ENCODE assay signal across 9 mouse cellular contexts in the genomic region with DNA sequence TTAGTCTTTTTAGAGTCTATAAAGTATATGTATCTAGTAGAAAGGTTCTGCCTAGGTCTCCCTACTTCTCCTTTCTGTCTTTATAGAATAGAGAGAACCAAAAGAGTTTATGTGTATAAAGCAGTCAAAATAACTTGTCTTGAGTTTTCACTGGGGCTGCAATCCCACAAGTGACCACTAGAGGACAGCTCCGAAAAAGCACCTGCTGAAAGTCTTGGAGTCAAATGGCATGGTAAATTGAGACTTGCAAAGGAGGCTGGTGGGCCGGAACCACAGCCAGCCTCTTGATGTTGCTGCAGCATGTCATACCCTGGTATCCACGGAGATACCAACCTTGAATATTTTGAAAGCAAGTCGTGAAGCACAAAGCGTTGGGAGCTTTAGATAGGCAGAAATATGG. TPM values are rescaled to one million over a fixed set of nuclear protein-coding genes. Genes with fewer than 3 reads are reported as not detected.
DNase-seq lines count a peak whose midpoint lies in the region; TF ChIP-seq lines count a peak whose summit lies in the region.
"Had no signal": no experiment of that assay in that cellular context is flagged by ENCODE, and none has a peak within 500 bp of the region (broad histone marks: within the 10 kb centered on the region; RNA-seq: fewer than 3 reads in every experiment).

No protein-coding gene starts in this region.

- intact Hi-C loops in heart, postnatal 25 days (cut with DNase I): loop anchor here (2.0 to 5.0 kb wide), 2 partner anchors 46 to 92 kb away; no protein-coding TSS in a partner anchor
- intact Hi-C loops in gastrocnemius, postnatal 36 days (cut with DNase I): loop anchor here (2.0 kb wide), 2 partner anchors 46 to 96 kb away; no protein-coding TSS in a partner anchor
- intact Hi-C loops in left cerebral cortex, adult 2 months (cut with DNase I): no loop called here

- no peak overlapping the region for H3K27ac ChIP-seq in CH12.LX (ENCODE audit: insufficient read depth, low read depth)
- no peak overlapping the region for H3K27ac ChIP-seq in left cerebral cortex, adult 2 months

- H3K4me2 ChIP-seq in CH12.LX (ENCODE audit: insufficient read depth, low read depth, poor library complexity, severe bottlenecking): no peak overlapping the region
- H3K4me2 ChIP-seq: liver, embryonic 15.5 days had no signal

- no peaks in the 10 kb centered on the region for H3K27me3 ChIP-seq in CH12.LX (replicated peaks)
- H3K27me3 ChIP-seq: liver, embryonic 15.5 days had no signal

- TF ChIP-seq POLR2A in CH12.LX (IDR thresholded peaks at IDR 0.05; ENCODE audit: low read depth, low read length): no peak
- no peak for TF ChIP-seq POLR2A in brain, embryonic 14.5 days (IDR thresholded peaks at IDR 0.05; ENCODE audit: borderline replicate concordance, extremely low read depth, insufficient read depth, insufficient read length, poor library complexity, severe bottlenecking)

- TF ChIP-seq RAD21 in CH12.LX (IDR thresholded peaks at IDR 0.05; ENCODE audit: low read depth, low read length): peak; percentile 64

- H3K4me1 ChIP-seq in CH12.LX (ENCODE audit: control insufficient read depth in 1 of 2, insufficient read depth in 2 of 2): no peaks in the 10 kb centered on the region; a peak in 1 of 4 replicates

- 0 out of 2 replicates have a peak, but pooled peaks have one; percentile 10 for TF ChIP-seq EP300 in CH12.LX (IDR thresholded peaks at IDR 0.05; ENCODE audit: low read length)

- H3K9ac ChIP-seq in CH12.LX (ENCODE audit: insufficient read depth, low read depth): no peak overlapping the region
- H3K9ac ChIP-seq: liver, embryonic 15.5 days had no signal

- no peaks in the 10 kb centered on the region for H3K36me3 ChIP-seq in CH12.LX (replicated peaks in 1 of 2; ENCODE audit: control insufficient read depth in 1 of 2, insufficient read depth in 1 of 2, low read length in 1 of 2)
- H3K36me3 ChIP-seq: liver, embryonic 15.5 days had no signal

- no peaks in the 10 kb centered on the region for H3K79me2 ChIP-seq in CH12.LX (replicated peaks; ENCODE audit: control insufficient read depth, extremely low read depth, insufficient read depth, poor library complexity, severe bottlenecking)

- peak; percentile 86 to 99 for TF ChIP-seq CTCF in CH12.LX (conservative IDR thresholded peaks at IDR 0.05 in 1 of 2, IDR thresholded peaks at IDR 0.05 in 1 of 2; ENCODE audit: low read depth in 2 of 2, low read length in 2 of 2)
- TF ChIP-seq CTCF in brain, embryonic 14.5 days (IDR thresholded peaks at IDR 0.05; ENCODE audit: borderline replicate concordance, extremely low read depth, insufficient read depth, insufficient read length): peak; percentile 78
- peak; percentile 96 for TF ChIP-seq CTCF in left cerebral cortex, adult 2 months (IDR thresholded peaks at IDR 0.05)

- peak; percentile 20 for DNase-seq in heart, adult 8-10 months (ENCODE audit: low spot score)
- DNase-seq in heart, postnatal 25 days (ENCODE audit: low spot score): no peak
- DNase-seq in CH12.LX (ENCODE audit: extremely low read depth): peak; percentile 55
- peak; percentile 60 for DNase-seq in brain, embryonic 14.5 days (ENCODE audit: low read depth)
- DNase-seq in gastrocnemius, postnatal 36 days: peak; percentile 21 to 31
- peak; percentile 19 to 62 for DNase-seq in left cerebral cortex, adult 2 months (ENCODE audit: extremely low spot score in 1 of 2, low spot score in 2 of 2)
- DNase-seq in ovary, postnatal 14 days (ENCODE audit: low spot score): peak; percentile 59
- DNase-seq in thymus, postnatal 14 days: peak; percentile 71

- H3K4me3 ChIP-seq in CH12.LX (replicated peaks in 1 of 3; ENCODE audit: low read depth in 2 of 3, low read length in 2 of 3, poor library complexity in 1 of 3): no peak overlapping the region
- H3K4me3 ChIP-seq in left cerebral cortex, adult 2 months: no peak overlapping the region
- H3K4me3 ChIP-seq: liver, embryonic 15.5 days had no signal

- in situ Hi-C loops in CH12.LX (cut with MboI; ENCODE audit: low pct_ligation_motif_present, low pct_unique_long_range_greater_than_20kb, low sequenced_read_pairs): no loop called here

- dilution Hi-C loops in CH12.LX (cut with MboI; ENCODE audit: extremely low pct_ligation_motif_present, extremely low pct_unique_long_range_greater_than_20kb, low sequenced_read_pairs): no loop called here

- no peaks in the 10 kb centered on the region for H3K9me3 ChIP-seq in CH12.LX (replicated peaks; ENCODE audit: low read length)
- H3K9me3 ChIP-seq: liver, embryonic 15.5 days had no signal

TF ChIP-seq in CH12.LX, 34 proteins besides CTCF, POLR2A, EP300 and RAD21:
- TF ChIP-seq USF2 (conservative IDR thresholded peaks at IDR 0.05; ENCODE audit: low read depth, low read length) (no peak), IRF4 (IDR thresholded peaks at IDR 0.05; ENCODE audit: low read depth, low read length) (no peak), PAX5 (IDR thresholded peaks at IDR 0.05; ENCODE audit: low read length) (no peak), MAZ (IDR thresholded peaks at IDR 0.05; ENCODE audit: low read depth, low read length) (no peak), E2F4 (IDR thresholded peaks at IDR 0.05; ENCODE audit: insufficient replicate concordance, low read depth, low read length) (no peak), NRF1 (IDR thresholded peaks at IDR 0.05; ENCODE audit: low read depth, low read length) (no peak), CHD1 (IDR thresholded peaks at IDR 0.05; ENCODE audit: low read depth, low read length) (no peak), ZC3H11A (IDR thresholded peaks at IDR 0.05; ENCODE audit: low read depth, low read length) (peak; percentile 29; the same call in 1 of the 2 replicates), RCOR1 (conservative IDR thresholded peaks at IDR 0.05; ENCODE audit: low read depth, low read length) (no peak), MEF2A (IDR thresholded peaks at IDR 0.05; ENCODE audit: borderline replicate concordance, low read depth, low read length) (no peak), JUND (conservative IDR thresholded peaks at IDR 0.05; ENCODE audit: low read depth, low read length) (no peak), MAFK (IDR thresholded peaks at IDR 0.05; ENCODE audit: insufficient replicate concordance, low read length) (no peak), ZKSCAN1 (IDR thresholded peaks at IDR 0.05; ENCODE audit: borderline replicate concordance, low read depth, low read length) (no peak), GABPA (IDR thresholded peaks at IDR 0.05; ENCODE audit: insufficient replicate concordance, low read depth, low read length) (no peak), ELF1 (IDR thresholded peaks at IDR 0.05; ENCODE audit: low read depth, low read length) (no peak), KAT2A (IDR thresholded peaks at IDR 0.05; ENCODE audit: insufficient replicate concordance, low read length) (no peak), ZNF384 (IDR thresholded peaks at IDR 0.05; ENCODE audit: low read depth, low read length) (no peak), USF1 (IDR thresholded peaks at IDR 0.05; ENCODE audit: low read depth, low read length) (no peak), HCFC1 (IDR thresholded peaks at IDR 0.05; ENCODE audit: low read depth, low read length) (no peak), ETS1 (conservative IDR thresholded peaks at IDR 0.05; ENCODE audit: low read depth, low read length) (no peak), TBP (conservative IDR thresholded peaks at IDR 0.05; ENCODE audit: low read depth, low read length) (no peak), UBTF (IDR thresholded peaks at IDR 0.05; ENCODE audit: low read depth, low read length) (no peak), MAX (IDR thresholded peaks at IDR 0.05; ENCODE audit: low read length) (no peak), ZMIZ1 (IDR thresholded peaks at IDR 0.05; ENCODE audit: low read depth, low read length) (no peak), SIN3A (IDR thresholded peaks at IDR 0.05; ENCODE audit: low read length) (no peak), MXI1 (IDR thresholded peaks at IDR 0.05; ENCODE audit: low read depth, low read length) (no peak), TCF12 (IDR thresholded peaks at IDR 0.05; ENCODE audit: low read depth, low read length) (peak; percentile 25; the same call in 1 of the 2 replicates), CHD2 (IDR thresholded peaks at IDR 0.05; ENCODE audit: low read length) (no peak), NELFE (IDR thresholded peaks at IDR 0.05; ENCODE audit: low read depth, low read length) (0 out of 2 replicates have a peak, but pooled peaks have one; percentile 22), MYC (IDR thresholded peaks at IDR 0.05; ENCODE audit: low read depth, low read length) (no peak), SMC3 (IDR thresholded peaks at IDR 0.05; ENCODE audit: low read depth, low read length) (peak; percentile 88), BHLHE40 (IDR thresholded peaks at IDR 0.05; ENCODE audit: low read depth, low read length) (0 out of 2 replicates have a peak, but pooled peaks have one; percentile 13), POLR2AphosphoS2 (IDR thresholded peaks at IDR 0.05; ENCODE audit: low read depth, low read length) (no peak), JUN (IDR thresholded peaks at IDR 0.05; ENCODE audit: insufficient read depth, low read depth, low read length) (no peak)

RNA-seq across cellular contexts. Expression of a gene that starts 17.7 kb away (rescaled TPM):
- total RNA-seq in heart, adult 8-10 months (2022): not detected
- not detected for total RNA-seq in heart, postnatal 25 days (2021)
- total RNA-seq in CH12.LX (2012; rRNA removed): not detected in 2 replicates
- not detected in 2 replicates for total RNA-seq in CH12.LX (2014; rRNA removed)
- polyA plus RNA-seq in CH12.LX (2012; ENCODE audit: insufficient read length, low read depth): not detected in 2 replicates
- polyA plus RNA-seq in brain, embryonic 14.5 days (2012; rRNA removed): 0.52 and 0.54 TPM in 2 replicates
- not detected for total RNA-seq in gastrocnemius, postnatal 36 days (2021)
- total RNA-seq in left cerebral cortex, adult 2 months (2021): not detected

RNA-seq across cellular contexts. Expression of a gene that starts 21.2 kb away (rescaled TPM):
- not detected for total RNA-seq in heart, adult 8-10 months (2022)
- not detected for total RNA-seq in heart, postnatal 25 days (2021)
- total RNA-seq in CH12.LX (2012; rRNA removed) (not detected in 2 replicates), CH12.LX (2014; rRNA removed) (not detected in 2 replicates)
- not detected in 2 replicates for polyA plus RNA-seq in CH12.LX (2012; ENCODE audit: insufficient read length, low read depth)
- polyA plus RNA-seq in brain, embryonic 14.5 days (2012; rRNA removed): not detected in 2 replicates
- total RNA-seq in gastrocnemius, postnatal 36 days (2021): not detected
- total RNA-seq in left cerebral cortex, adult 2 months (2021): not detected
- polyA plus RNA-seq: liver, embryonic 15.5 days had no signal
